Mouse (Mus musculus): ENCODE data around the gene Gak. TPM values are rescaled to one million over a fixed set of nuclear protein-coding genes. Genes with fewer than 3 reads are reported as not detected.

Gak gene
- polyA plus RNA-seq, 1 experiment from 2014 or later: 40.8 TPM

- no peaks in the 10 kb centered on the region for H3K4me1 ChIP-seq (replicated peaks; ENCODE audit: control insufficient read depth, insufficient read depth, low read length)
- no peak overlapping the region for H3K9ac ChIP-seq (ENCODE audit: low read depth, low read length)
- no peaks in the 10 kb centered on the region for H3K9me3 ChIP-seq (ENCODE audit: control insufficient read depth, low read length)
- WGBS: 73% methylated on average over 2 of the region's 2 CpGs
- H3K27me3 ChIP-seq (ENCODE audit: control insufficient read depth, insufficient read depth, low read length): no peaks in the 10 kb centered on the region
- H3K36me3 ChIP-seq (ENCODE audit: control insufficient read depth, insufficient read depth, low read length): no peaks in the 10 kb centered on the region
- H3K4me2 ChIP-seq (replicated peaks; ENCODE audit: low read depth, low read length): no peak overlapping the region
- no peak overlapping the region for H3K4me3 ChIP-seq (ENCODE audit: low read depth, low read length)
- no peak for ATAC-seq (ENCODE audit: low FRiP score)
- DNase-seq (ENCODE audit: low spot score): no peak
- no peak overlapping the region for H3K27ac ChIP-seq (ENCODE audit: low read depth, low read length)
Measured at GRCm38 (mm10) chr5:108521016-108521415, 108.5 kb downstream of the Gak start.

GRCm38 (mm10) chr5:108520153-108520552 lies 109.4 kb downstream of the Gak start:
- Histone ChIP-seq H3K27ac (ENCODE audit: low read depth, low read length) (no peak overlapping the region), H3K4me2 (replicated peaks; ENCODE audit: low read depth, low read length) (no peak overlapping the region), H3K27me3 (ENCODE audit: control insufficient read depth, insufficient read depth, low read length) (no peaks in the 10 kb centered on the region), H3K9me3 (ENCODE audit: control insufficient read depth, low read length) (no peaks in the 10 kb centered on the region), H3K4me3 (ENCODE audit: low read depth, low read length) (no peak overlapping the region), H3K36me3 (ENCODE audit: control insufficient read depth, insufficient read depth, low read length) (no peaks in the 10 kb centered on the region), H3K4me1 (replicated peaks; ENCODE audit: control insufficient read depth, insufficient read depth, low read length) (no peaks in the 10 kb centered on the region), H3K9ac (ENCODE audit: low read depth, low read length) (no peak overlapping the region)
- ATAC-seq (ENCODE audit: low FRiP score) (no peak), DNase-seq (ENCODE audit: low spot score) (no peak)
- 76% methylated on average over 7 of the region's 7 CpGs for WGBS

Other genes with a start within 250 kb of the Gak start
- gene Pde6b, start 241.4 kb downstream of the Gak start, polyA plus RNA-seq (2014; fragmentation: Nextera tagmentation; extraction: Ambion mirVana): 0.14 TPM in 1 of 2 replicates, not detected in the other
- gene Atp5k, start 195.3 kb downstream of the Gak start, polyA plus RNA-seq (2014; fragmentation: Nextera tagmentation; extraction: Ambion mirVana): 364 and 390 TPM in 2 replicates
- gene Mfsd7a, start 180.9 kb downstream of the Gak start, polyA plus RNA-seq (2014; fragmentation: Nextera tagmentation; extraction: Ambion mirVana): not detected in 2 replicates
- 31.8 and 33.1 TPM in 2 replicates for gene Pcgf3, start 168.5 kb downstream of the Gak start, polyA plus RNA-seq (2014; fragmentation: Nextera tagmentation; extraction: Ambion mirVana)
- gene Cplx1, start 79.7 kb downstream of the Gak start, polyA plus RNA-seq (2014; fragmentation: Nextera tagmentation; extraction: Ambion mirVana): 13.7 and 15.2 TPM in 2 replicates
- 20.4 and 22.3 TPM in 2 replicates for gene Tmem175, start within 50 bp of the Gak start, polyA plus RNA-seq (2014; fragmentation: Nextera tagmentation; extraction: Ambion mirVana)
- 8.7 and 9.4 TPM in 2 replicates for gene Idua, start 30.6 kb upstream of the Gak start, polyA plus RNA-seq (2014; fragmentation: Nextera tagmentation; extraction: Ambion mirVana)
- 8.2 and 9.5 TPM in 2 replicates for gene Dgkq, start 39.9 kb upstream of the Gak start, polyA plus RNA-seq (2014; fragmentation: Nextera tagmentation; extraction: Ambion mirVana)
- 0.48 and 0.91 TPM in 2 replicates for gene Slc26a1, start 45.8 kb upstream of the Gak start, polyA plus RNA-seq (2014; fragmentation: Nextera tagmentation; extraction: Ambion mirVana)
- 11.9 and 13.6 TPM in 2 replicates for gene Fgfrl1, start 62.6 kb upstream of the Gak start, polyA plus RNA-seq (2014; fragmentation: Nextera tagmentation; extraction: Ambion mirVana)
- 1.1 and 1.4 TPM in 2 replicates for gene Rnf212, start 145.2 kb upstream of the Gak start, polyA plus RNA-seq (2014; fragmentation: Nextera tagmentation; extraction: Ambion mirVana)
- not detected in 2 replicates for gene Tmed11, start 165.6 kb upstream of the Gak start, polyA plus RNA-seq (2014; fragmentation: Nextera tagmentation; extraction: Ambion mirVana)
- gene Vmn2r8, start 179.1 kb upstream of the Gak start, polyA plus RNA-seq (2014; fragmentation: Nextera tagmentation; extraction: Ambion mirVana): not detected in 2 replicates
- gene Vmn2r9, start 222.8 kb upstream of the Gak start, polyA plus RNA-seq (2014; fragmentation: Nextera tagmentation; extraction: Ambion mirVana): not detected in 2 replicates

Measured in hindbrain, embryonic 11.5 days (tissue).